Mouse (Mus musculus) bone marrow macrophage, adult 2 months (primary cell): ENCODE results near the gene Pde4dip.

Experiments used
- CTCF ChIP-seq: IDR thresholded peaks from 2 replicates; pipeline ENCODE4 v1.5.1; 2012; ENCODE audit warnings: low read depth, mild to moderate bottlenecking, low read length, moderate library complexity
- POLR2A ChIP-seq: IDR thresholded peaks from 2 replicates; pipeline ENCODE4 v1.6.1; 2012; ENCODE audit warnings: mild to moderate bottlenecking, low read depth, low read length, borderline replicate concordance

GRCm38 (mm10) chr3:97834625-97835024 is 53.9 kb downstream of the Pde4dip start:
- TF ChIP-seq POLR2A, result no peak
- no peak for TF ChIP-seq CTCF
